Comparison of ENCODE assay signal across 7 mouse cellular contexts in genomic region chr5:110230401-110230779, GRCm38 (mm10). TPM values are rescaled to one million over a fixed set of nuclear protein-coding genes. Genes with fewer than 3 reads are reported as not detected.
DNase-seq lines count a peak whose midpoint lies in the region; ATAC-seq lines count a peak whose summit lies in the region.

No protein-coding gene starts in this region.

- no peaks in the 10 kb centered on the region for H3K9me3 ChIP-seq in megakaryocyte, embryonic 14.5 days
- H3K9me3 ChIP-seq in forebrain, embryonic 10.5 days, result no peaks in the 10 kb centered on the region
- no peaks in the 10 kb centered on the region for H3K9me3 ChIP-seq in limb, embryonic 11.5 days (ENCODE audit: control insufficient read depth, low read length)
- no peaks in the 10 kb centered on the region for H3K9me3 ChIP-seq in neural tube, embryonic 15.5 days (replicated peaks)

- no peaks in the 10 kb centered on the region for H3K27me3 ChIP-seq in megakaryocyte, embryonic 14.5 days (replicated peaks)
- H3K27me3 ChIP-seq in forebrain, embryonic 10.5 days (ENCODE audit: poor library complexity, severe bottlenecking), result no peaks in the 10 kb centered on the region
- no peaks in the 10 kb centered on the region for H3K27me3 ChIP-seq in limb, embryonic 11.5 days (ENCODE audit: control insufficient read depth, insufficient read depth, low read length)
- no peaks in the 10 kb centered on the region for H3K27me3 ChIP-seq in neural tube, embryonic 15.5 days (replicated peaks)

- peak overlapping the region; percentile 99 for H3K4me3 ChIP-seq in megakaryocyte, embryonic 14.5 days (replicated peaks)
- H3K4me3 ChIP-seq in forebrain, embryonic 10.5 days, result peak overlapping the region; percentile 94
- peak overlapping the region; percentile 96 for H3K4me3 ChIP-seq in limb, embryonic 11.5 days (ENCODE audit: low read depth, low read length)
- H3K4me3 ChIP-seq in neural tube, embryonic 15.5 days (replicated peaks), result peak overlapping the region; percentile 74

- H3K9ac ChIP-seq in limb, embryonic 11.5 days (ENCODE audit: low read length), result peak overlapping the region; percentile 97
- H3K9ac ChIP-seq in neural tube, embryonic 15.5 days (replicated peaks), result peak overlapping the region; percentile 97

- H3K36me3 ChIP-seq in megakaryocyte, embryonic 14.5 days (replicated peaks; ENCODE audit: low read length), result peaks cover 39% of the 10 kb centered on the region
- H3K36me3 ChIP-seq in forebrain, embryonic 10.5 days (replicated peaks), result peaks cover 30% of the 10 kb centered on the region
- no peaks in the 10 kb centered on the region for H3K36me3 ChIP-seq in limb, embryonic 11.5 days (ENCODE audit: control insufficient read depth, insufficient read depth, low read length)
- H3K36me3 ChIP-seq in neural tube, embryonic 15.5 days, result peaks cover 18% of the 10 kb centered on the region; the same call in 1 of the 2 replicates

- no peak for ATAC-seq in megakaryocyte, adult 5-6 weeks (ENCODE audit: poor library complexity, severe bottlenecking)
- ATAC-seq in limb, embryonic 11.5 days (ENCODE audit: insufficient number of reproducible peaks, low FRiP score, low TSS enrichment, low read depth), result no peak
- peak; percentile 30 for ATAC-seq in neural tube, embryonic 15.5 days (ENCODE audit: low FRiP score)
- ATAC-seq in inflammation-experienced regulatory T-cells, adult 6 months, result no peak
- ATAC-seq in granulocyte monocyte progenitor cell, adult 5-6 weeks (replicated peaks; ENCODE audit: poor library complexity, severe bottlenecking), result no peak

- no peak for DNase-seq in forebrain, embryonic 10.5 days (ENCODE audit: extremely low spot score, low spot score)
- peak; percentile 21 for DNase-seq in limb, embryonic 11.5 days (ENCODE audit: low spot score)

- H3K4me2 ChIP-seq in limb, embryonic 11.5 days (ENCODE audit: low read depth, severe bottlenecking), result peak overlapping the region; percentile 61
- peak overlapping the region; percentile 77 for H3K4me2 ChIP-seq in neural tube, embryonic 15.5 days

- 13% methylated on average over 8 of the region's 8 CpGs for WGBS in forebrain, embryonic 10.5 days
- WGBS in limb, embryonic 11.5 days, result 10% methylated on average over 8 of the region's 8 CpGs
- 5% methylated on average over 8 of the region's 8 CpGs for WGBS in neural tube, embryonic 15.5 days

- H3K27ac ChIP-seq in forebrain, embryonic 10.5 days, result peak overlapping the region; percentile 93
- peak overlapping the region; percentile 93; the same call in 1 of the 2 replicates for H3K27ac ChIP-seq in limb, embryonic 11.5 days (replicated peaks; ENCODE audit: low read depth, low read length)
- H3K27ac ChIP-seq in neural tube, embryonic 15.5 days (replicated peaks), result peak overlapping the region; percentile 92

- H3K4me1 ChIP-seq in megakaryocyte, embryonic 14.5 days, result peaks cover 27% of the 10 kb centered on the region
- H3K4me1 ChIP-seq in forebrain, embryonic 10.5 days, result peaks cover 23% of the 10 kb centered on the region
- H3K4me1 ChIP-seq in limb, embryonic 11.5 days (ENCODE audit: control insufficient read depth, insufficient read depth, low read length), result peaks cover 4% of the 10 kb centered on the region
- H3K4me1 ChIP-seq in neural tube, embryonic 15.5 days, result peaks cover 25% of the 10 kb centered on the region

RNA-seq across cellular contexts. Expression of gene Ankle2, which starts 0.4 kb away (rescaled TPM):
- 0.32 and 3.0 TPM in 2 replicates for polyA plus RNA-seq in megakaryocyte, embryonic 14.5 days (2012; ENCODE audit: insufficient read depth, low replicate concordance)
- total RNA-seq in megakaryocyte, adult 5-6 weeks (2015), result 59.7 and 62.4 TPM in 2 replicates
- total RNA-seq in megakaryocyte, adult 5-6 weeks (2017), result 86.8 and 106 TPM in 2 replicates
- 28.5 and 30.2 TPM in 2 replicates for polyA plus RNA-seq in forebrain, embryonic 10.5 days (2016; fragmentation: Nextera tagmentation; extraction: Ambion mirVana)
- 44.4 and 47.5 TPM in 2 replicates for polyA plus RNA-seq in limb, embryonic 11.5 days (2014; fragmentation: Nextera tagmentation; extraction: Ambion mirVana)
- 19.3 and 23.7 TPM in 2 replicates for polyA plus RNA-seq in neural tube, embryonic 15.5 days (2015; fragmentation: Nextera tagmentation; extraction: Ambion mirVana)
- polyA plus RNA-seq in inflammation-experienced regulatory T-cells, adult 6 months (2017; shearing (Covaris generic)), result 10 to 100 TPM; 15.5 to 19.4 (median 16.0) TPM
- 31.4 and 42.7 TPM in 2 replicates for total RNA-seq in granulocyte monocyte progenitor cell, adult 5-6 weeks (2014; fragmentation: Nextera tagmentation)
- total RNA-seq in granulocyte monocyte progenitor cell, adult 5-6 weeks (2017), result 53.1 and 68.9 TPM in 2 replicates

RNA-seq across cellular contexts. Expression of gene Pgam5, which starts 39.3 kb away (rescaled TPM):
- 0.82 and 2.8 TPM in 2 replicates for polyA plus RNA-seq in megakaryocyte, embryonic 14.5 days (2012; ENCODE audit: insufficient read depth, low replicate concordance)
- total RNA-seq in megakaryocyte, adult 5-6 weeks (2015), result 28.3 and 29.8 TPM in 2 replicates
- total RNA-seq in megakaryocyte, adult 5-6 weeks (2017), result 19.4 and 23.4 TPM in 2 replicates
- 102 and 105 TPM in 2 replicates for polyA plus RNA-seq in forebrain, embryonic 10.5 days (2016; fragmentation: Nextera tagmentation; extraction: Ambion mirVana)
- polyA plus RNA-seq in limb, embryonic 11.5 days (2014; fragmentation: Nextera tagmentation; extraction: Ambion mirVana), result 97.2 and 99.0 TPM in 2 replicates
- polyA plus RNA-seq in neural tube, embryonic 15.5 days (2015; fragmentation: Nextera tagmentation; extraction: Ambion mirVana), result 95.5 and 99.0 TPM in 2 replicates
- 10 to 100 TPM; 20.3 to 32.8 (median 29.9) TPM for polyA plus RNA-seq in inflammation-experienced regulatory T-cells, adult 6 months (2017; shearing (Covaris generic))
- 37.7 and 42.2 TPM in 2 replicates for total RNA-seq in granulocyte monocyte progenitor cell, adult 5-6 weeks (2014; fragmentation: Nextera tagmentation)
- total RNA-seq in granulocyte monocyte progenitor cell, adult 5-6 weeks (2017), result 41.4 and 45.0 TPM in 2 replicates

RNA-seq across cellular contexts. Expression of gene Golga3, which starts 53.9 kb away (rescaled TPM):
- 0.26 and 2.0 TPM in 2 replicates for polyA plus RNA-seq in megakaryocyte, embryonic 14.5 days (2012; ENCODE audit: insufficient read depth, low replicate concordance)
- total RNA-seq in megakaryocyte, adult 5-6 weeks (2015), result 11.9 and 12.6 TPM in 2 replicates
- 22.7 and 24.6 TPM in 2 replicates for total RNA-seq in megakaryocyte, adult 5-6 weeks (2017)
- polyA plus RNA-seq in forebrain, embryonic 10.5 days (2016; fragmentation: Nextera tagmentation; extraction: Ambion mirVana), result 18.2 and 19.3 TPM in 2 replicates
- polyA plus RNA-seq in limb, embryonic 11.5 days (2014; fragmentation: Nextera tagmentation; extraction: Ambion mirVana), result 25.2 and 26.3 TPM in 2 replicates
- 20.1 and 23.6 TPM in 2 replicates for polyA plus RNA-seq in neural tube, embryonic 15.5 days (2015; fragmentation: Nextera tagmentation; extraction: Ambion mirVana)
- 10 to 100 TPM; 18.9 to 22.7 (median 21.9) TPM for polyA plus RNA-seq in inflammation-experienced regulatory T-cells, adult 6 months (2017; shearing (Covaris generic))
- 16.9 and 23.9 TPM in 2 replicates for total RNA-seq in granulocyte monocyte progenitor cell, adult 5-6 weeks (2014; fragmentation: Nextera tagmentation)
- total RNA-seq in granulocyte monocyte progenitor cell, adult 5-6 weeks (2017), result 19.4 and 22.8 TPM in 2 replicates

RNA-seq across cellular contexts. Expression of gene Pxmp2, which starts 55.6 kb away (rescaled TPM):
- polyA plus RNA-seq in megakaryocyte, embryonic 14.5 days (2012; ENCODE audit: insufficient read depth, low replicate concordance), result 7.5 and 57.5 TPM in 2 replicates
- total RNA-seq in megakaryocyte, adult 5-6 weeks (2015), result 3.0 and 5.2 TPM in 2 replicates
- total RNA-seq in megakaryocyte, adult 5-6 weeks (2017), result 5.0 and 8.6 TPM in 2 replicates
- polyA plus RNA-seq in forebrain, embryonic 10.5 days (2016; fragmentation: Nextera tagmentation; extraction: Ambion mirVana), result 15.3 and 15.6 TPM in 2 replicates
- polyA plus RNA-seq in limb, embryonic 11.5 days (2014; fragmentation: Nextera tagmentation; extraction: Ambion mirVana), result 9.8 and 10.9 TPM in 2 replicates
- 11.7 and 14.6 TPM in 2 replicates for polyA plus RNA-seq in neural tube, embryonic 15.5 days (2015; fragmentation: Nextera tagmentation; extraction: Ambion mirVana)
- 1 to 10 TPM; 2.7 to 4.2 (median 3.1) TPM for polyA plus RNA-seq in inflammation-experienced regulatory T-cells, adult 6 months (2017; shearing (Covaris generic))
- 9.7 TPM in 1 of 2 replicates, not detected in the other for total RNA-seq in granulocyte monocyte progenitor cell, adult 5-6 weeks (2014; fragmentation: Nextera tagmentation)
- total RNA-seq in granulocyte monocyte progenitor cell, adult 5-6 weeks (2017), result 4.3 and 6.3 TPM in 2 replicates

RNA-seq across cellular contexts. Expression of gene Pole, which starts 55.7 kb away (rescaled TPM):
- 2.6 and 5.1 TPM in 2 replicates for polyA plus RNA-seq in megakaryocyte, embryonic 14.5 days (2012; ENCODE audit: insufficient read depth, low replicate concordance)
- total RNA-seq in megakaryocyte, adult 5-6 weeks (2015), result 32.1 and 44.4 TPM in 2 replicates
- total RNA-seq in megakaryocyte, adult 5-6 weeks (2017), result 21.7 and 23.2 TPM in 2 replicates
- polyA plus RNA-seq in forebrain, embryonic 10.5 days (2016; fragmentation: Nextera tagmentation; extraction: Ambion mirVana), result 52.2 and 60.3 TPM in 2 replicates
- polyA plus RNA-seq in limb, embryonic 11.5 days (2014; fragmentation: Nextera tagmentation; extraction: Ambion mirVana), result 46.7 and 50.4 TPM in 2 replicates
- polyA plus RNA-seq in neural tube, embryonic 15.5 days (2015; fragmentation: Nextera tagmentation; extraction: Ambion mirVana), result 6.1 and 10.9 TPM in 2 replicates
- 10 to 100 TPM in 1 of 3 experiments, 1 to 10 TPM in 2; 4.2 to 16.9 (median 6.5) TPM for polyA plus RNA-seq in inflammation-experienced regulatory T-cells, adult 6 months (2017; shearing (Covaris generic))
- total RNA-seq in granulocyte monocyte progenitor cell, adult 5-6 weeks (2014; fragmentation: Nextera tagmentation), result 92.1 and 96.7 TPM in 2 replicates
- 46.4 and 48.5 TPM in 2 replicates for total RNA-seq in granulocyte monocyte progenitor cell, adult 5-6 weeks (2017)
